Mouse (Mus musculus) forebrain, embryonic 15.5 days (tissue): Measurements from ENCODE around the gene Slc27a5. TPM values are rescaled to one million over a fixed set of nuclear protein-coding genes. Genes with fewer than 3 reads are reported as not detected.
A peak's percentile ranks its signal among the peaks of the same experiment; 100 is the strongest.

ENCODE experiments used
- ATAC-seq: fragments of 200-750 bp; cut with Nextera tagmentation; replicated peaks from 2 replicates; pipeline ENCODE4 v1.8.0; 2017; ENCODE audit warnings: mild to moderate bottlenecking, moderate TSS enrichment, moderate library complexity
- H3K27ac ChIP-seq: fragments of 300-500 bp; sonication (generic); replicated peaks from 2 replicates; pipeline ENCODE4 v1.5.1; 2015; ENCODE audit warnings: mild to moderate bottlenecking, inconsistent platforms
- H3K27me3 ChIP-seq: fragments of 300-500 bp; sonication (generic); 2 replicates; pipeline ENCODE4 v1.6.1; 2015; ENCODE audit warnings: inconsistent platforms
- H3K36me3 ChIP-seq: fragments of 300-500 bp; sonication (generic); 2 replicates; pipeline ENCODE4 v1.6.1; 2015; ENCODE audit warnings: mild to moderate bottlenecking, inconsistent platforms
- H3K4me1 ChIP-seq: fragments of 300-500 bp; sonication (generic); 2 replicates; pipeline ENCODE4 v1.6.1; 2015; ENCODE audit warnings: inconsistent platforms
- H3K4me2 ChIP-seq: fragments of 300-500 bp; sonication (generic); replicated peaks from 2 replicates; pipeline ENCODE4 v1.6.1; 2015; ENCODE audit warnings: mild to moderate bottlenecking, inconsistent platforms
- H3K4me3 ChIP-seq: fragments of 300-500 bp; sonication (generic); 2 replicates; pipeline ENCODE4 v1.5.1; 2015; ENCODE audit warnings: mild to moderate bottlenecking, inconsistent platforms
- H3K9ac ChIP-seq: fragments of 300-500 bp; sonication (generic); replicated peaks from 2 replicates; pipeline ENCODE4 v1.6.1; 2015; ENCODE audit warnings: mild to moderate bottlenecking, inconsistent platforms
- H3K9me3 ChIP-seq: fragments of 300-500 bp; sonication (generic); 2 replicates; pipeline ENCODE4 v1.6.1; 2016; ENCODE audit warnings: inconsistent platforms
- WGBS: fragments of 180-500 bp; shearing (Covaris S2); methylation state at CpG from one replicate; pipeline ENCODE4 v1.1.7; 2015; ENCODE audit warnings: mixed read lengths; 5-methylcytosine and 5-hydroxymethylcytosine counted together
- polyA plus RNA-seq: library from polyadenylated mRNA; unstranded; fragments of >200 nt; fragmentation: Nextera tagmentation; extraction: Ambion mirVana; gene quantifications from 2 replicates; pipeline ENCODE4 v1.2.1, GENCODE M21; 2015

Slc27a5 gene
- polyA plus RNA-seq, 1 experiment from 2014 or later, result 0.50 TPM

- H3K27ac ChIP-seq, result peak within 1 kb of the TSS; percentile 93
- peak within 1 kb of the TSS; percentile 54 for H3K4me3 ChIP-seq
- peak; percentile 98 for ATAC-seq
- peaks cover 17% of the 10 kb centered on the region for H3K4me1 ChIP-seq
- WGBS, result under 1% methylated on average over 49 of the region's 49 CpGs
- H3K27me3 ChIP-seq, result no peaks in the 10 kb centered on the region
- peak within 1 kb of the TSS; percentile 57 for H3K9ac ChIP-seq
- H3K4me2 ChIP-seq, result peak within 1 kb of the TSS; percentile 56
- no peaks in the 10 kb centered on the region for H3K9me3 ChIP-seq
- H3K36me3 ChIP-seq, result peaks cover 10% of the 10 kb centered on the region
These were observed 20.2 kb downstream of the Slc27a5 start, which contains the start of gene Zfp446 for GRCm38 (mm10) chr7:12977682-12978389. TSS of gene Zfp446 (plus strand) at chr7:12977848.

- ATAC-seq, result no peak
- Histone ChIP-seq H3K27me3 (no peaks in the 10 kb centered on the region), H3K4me1 (peaks cover 16% of the 10 kb centered on the region), H3K9me3 (no peaks in the 10 kb centered on the region), H3K4me3 (no peak overlapping the region), H3K4me2 (no peak overlapping the region), H3K27ac (no peak overlapping the region), H3K9ac (no peak overlapping the region), H3K36me3 (peaks cover 45% of the 10 kb centered on the region)
- 94% methylated on average over 25 of the region's 25 CpGs for WGBS
These were observed 27.1 kb downstream of the Slc27a5 start for GRCm38 (mm10) chr7:12970906-12971305.

GRCm38 (mm10) chr7:12966104-12966845 lies 31.7 kb downstream of the Slc27a5 start:
- peak overlapping the region; percentile 49 for H3K4me3 ChIP-seq
- peak overlapping the region; percentile 80 for H3K4me2 ChIP-seq
- H3K27ac ChIP-seq, result peak overlapping the region; percentile 91
- no peaks in the 10 kb centered on the region for H3K27me3 ChIP-seq
- H3K9ac ChIP-seq, result peak overlapping the region; percentile 63
- peaks cover 26% of the 10 kb centered on the region for H3K36me3 ChIP-seq
- no peaks in the 10 kb centered on the region for H3K9me3 ChIP-seq
- ATAC-seq, result peak; percentile 48
- WGBS, result under 1% methylated on average over 29 of the region's 29 CpGs
- H3K4me1 ChIP-seq, result peaks cover 25% of the 10 kb centered on the region

GRCm38 (mm10) chr7:12965678-12966091 lies 32.3 kb downstream of the Slc27a5 start, which contains the start of gene Zfp324:
TSS of gene Zfp324 (plus strand) at chr7:12965838.
- Histone ChIP-seq H3K9ac (peak within 1 kb of the TSS; percentile 63), H3K4me1 (peaks cover 25% of the 10 kb centered on the region), H3K4me2 (peak within 1 kb of the TSS; percentile 80), H3K27ac (peak within 1 kb of the TSS; percentile 91), H3K9me3 (no peaks in the 10 kb centered on the region), H3K36me3 (peaks cover 20% of the 10 kb centered on the region), H3K27me3 (no peaks in the 10 kb centered on the region), H3K4me3 (peak within 1 kb of the TSS; percentile 49)
- peak; percentile 94 for ATAC-seq
- 0% methylated on average over 23 of the region's 23 CpGs for WGBS

GRCm38 (mm10) chr7:12961511-12962141 lies 36.4 kb downstream of the Slc27a5 start:
- peak overlapping the region; percentile 53 for H3K4me2 ChIP-seq
- no peaks in the 10 kb centered on the region for H3K27me3 ChIP-seq
- peak overlapping the region; percentile 56 for H3K9ac ChIP-seq
- peaks cover 14% of the 10 kb centered on the region for H3K4me1 ChIP-seq
- H3K27ac ChIP-seq, result peak overlapping the region; percentile 89
- 1% methylated on average over 29 of the region's 29 CpGs for WGBS
- peak; percentile 76 for ATAC-seq
- H3K36me3 ChIP-seq, result no peaks in the 10 kb centered on the region
- peak overlapping the region; percentile 47 for H3K4me3 ChIP-seq
- no peaks in the 10 kb centered on the region for H3K9me3 ChIP-seq

GRCm38 (mm10) chr7:12959718-12960117 lies 38.3 kb downstream of the Slc27a5 start:
- H3K27ac ChIP-seq, result no peak overlapping the region
- H3K9ac ChIP-seq, result no peak overlapping the region
- H3K4me1 ChIP-seq, result peaks cover 2% of the 10 kb centered on the region
- no peaks in the 10 kb centered on the region for H3K27me3 ChIP-seq
- H3K36me3 ChIP-seq, result no peaks in the 10 kb centered on the region
- no peak overlapping the region for H3K4me2 ChIP-seq
- 15% methylated on average over 4 of the region's 4 CpGs for WGBS
- ATAC-seq, result no peak
- no peaks in the 10 kb centered on the region for H3K9me3 ChIP-seq
- no peak overlapping the region for H3K4me3 ChIP-seq

GRCm38 (mm10) chr7:12958948-12959347 lies 39.0 kb downstream of the Slc27a5 start:
- no peaks in the 10 kb centered on the region for H3K9me3 ChIP-seq
- H3K36me3 ChIP-seq, result no peaks in the 10 kb centered on the region
- H3K9ac ChIP-seq, result no peak overlapping the region
- no peaks in the 10 kb centered on the region for H3K27me3 ChIP-seq
- H3K4me3 ChIP-seq, result no peak overlapping the region
- no peak for ATAC-seq
- no peaks in the 10 kb centered on the region for H3K4me1 ChIP-seq
- no peak overlapping the region for H3K4me2 ChIP-seq
- 82% methylated on average over 4 of the region's 4 CpGs for WGBS
- no peak overlapping the region for H3K27ac ChIP-seq

GRCm38 (mm10) chr7:12957511-12957910 lies 40.5 kb downstream of the Slc27a5 start:
- Histone ChIP-seq H3K9me3 (no peaks in the 10 kb centered on the region), H3K9ac (no peak overlapping the region), H3K27me3 (no peaks in the 10 kb centered on the region), H3K27ac (no peak overlapping the region), H3K4me1 (no peaks in the 10 kb centered on the region), H3K4me3 (no peak overlapping the region), H3K4me2 (no peak overlapping the region), H3K36me3 (no peaks in the 10 kb centered on the region)
- no peak for ATAC-seq
- WGBS, result 68% methylated on average over 5 of the region's 5 CpGs

GRCm38 (mm10) chr7:12954896-12955295 lies 43.1 kb downstream of the Slc27a5 start:
- Histone ChIP-seq H3K4me1 (peaks cover 7% of the 10 kb centered on the region), H3K36me3 (no peaks in the 10 kb centered on the region), H3K27ac (no peak overlapping the region), H3K4me3 (no peak overlapping the region), H3K9ac (no peak overlapping the region), H3K27me3 (no peaks in the 10 kb centered on the region), H3K9me3 (no peaks in the 10 kb centered on the region), H3K4me2 (no peak overlapping the region)
- ATAC-seq, result no peak
- WGBS, result 59% methylated on average over 3 of the region's 3 CpGs

- 11% methylated on average over 16 of the region's 16 CpGs for WGBS
- peaks cover 13% of the 10 kb centered on the region for H3K4me1 ChIP-seq
- H3K9me3 ChIP-seq, result no peaks in the 10 kb centered on the region
- H3K27me3 ChIP-seq, result no peaks in the 10 kb centered on the region
- ATAC-seq, result peak; percentile 21
- H3K36me3 ChIP-seq, result no peaks in the 10 kb centered on the region
- peak overlapping the region; percentile 81 for H3K4me2 ChIP-seq
- H3K27ac ChIP-seq, result peak overlapping the region; percentile 94
- peak overlapping the region; percentile 66 for H3K9ac ChIP-seq
- H3K4me3 ChIP-seq, result peak overlapping the region; percentile 45
These were observed 48.1 kb downstream of the Slc27a5 start for GRCm38 (mm10) chr7:12949872-12950229.

- peak overlapping the region; percentile 94 for H3K27ac ChIP-seq
- H3K9ac ChIP-seq, result peak overlapping the region; percentile 66
- H3K4me2 ChIP-seq, result peak overlapping the region; percentile 81
- H3K27me3 ChIP-seq, result no peaks in the 10 kb centered on the region
- ATAC-seq, result peak; percentile 98
- 9% methylated on average over 35 of the region's 35 CpGs for WGBS
- no peaks in the 10 kb centered on the region for H3K36me3 ChIP-seq
- H3K4me3 ChIP-seq, result peak overlapping the region; percentile 45
- no peaks in the 10 kb centered on the region for H3K9me3 ChIP-seq
- peaks cover 13% of the 10 kb centered on the region for H3K4me1 ChIP-seq
These were observed 48.7 kb downstream of the Slc27a5 start for GRCm38 (mm10) chr7:12949032-12949871.
